Mouse (Mus musculus): ENCODE results near the gene Vmn1r25. TPM values are rescaled to one million over a fixed set of nuclear protein-coding genes. Genes with fewer than 3 reads are reported as not detected.
"Not testable (repeated sequence)": the region's sequence is repeated elsewhere in the genome, so short reads cannot be mapped to it uniquely, and the experiment has no call there.

Gene Vmn1r25
- not detected in 2 replicates for polyA plus RNA-seq (2014; fragmentation: Nextera tagmentation; extraction: Ambion mirVana)

- Histone ChIP-seq H3K4me2 (replicated peaks; ENCODE audit: low read depth, low read length) (no peak within 1 kb of the TSS), H3K27ac (ENCODE audit: low read depth, low read length) (no peak within 1 kb of the TSS), H3K36me3 (ENCODE audit: control insufficient read depth, insufficient read depth, low read length) (no peaks in the 10 kb centered on the region), H3K4me1 (ENCODE audit: control insufficient read depth, insufficient read depth, low read length) (no peaks in the 10 kb centered on the region), H3K27me3 (ENCODE audit: control insufficient read depth, insufficient read depth, low read length) (no peaks in the 10 kb centered on the region), H3K9ac (ENCODE audit: low read depth, low read length) (no peak within 1 kb of the TSS), H3K4me3 (ENCODE audit: low read length) (no peak within 1 kb of the TSS), H3K9me3 (ENCODE audit: control insufficient read depth, low read length) (no peaks in the 10 kb centered on the region)
- ATAC-seq (ENCODE audit: low FRiP score, low TSS enrichment): no peak
- WGBS: 71% methylated on average over 3 of the region's 3 CpGs
Measured at GRCm38 (mm10) chr6:57980710-57981109, at the start of gene Vmn1r25. Gene Vmn1r25 (minus strand): TSS chr6:57980810.

GRCm38 (mm10) chr6:58017478-58017877 is 36.9 kb upstream of the Vmn1r25 start:
- ATAC-seq (ENCODE audit: low FRiP score, low TSS enrichment): not testable (repeated sequence)

GRCm38 (mm10) chr6:58015059-58015458 is 34.4 kb upstream of the Vmn1r25 start, which contains the start of gene Vmn1r26:
Gene Vmn1r26 (minus strand): TSS chr6:58015159.
- ATAC-seq (ENCODE audit: low FRiP score, low TSS enrichment): no peak
- H3K36me3 ChIP-seq (ENCODE audit: control insufficient read depth, insufficient read depth, low read length): no peaks in the 10 kb centered on the region
- no peak within 1 kb of the TSS for H3K4me2 ChIP-seq (replicated peaks; ENCODE audit: low read depth, low read length)
- no peak within 1 kb of the TSS for H3K4me3 ChIP-seq (ENCODE audit: low read length)
- WGBS: 89% methylated on average over 1 of the region's 1 CpGs
- H3K27me3 ChIP-seq (ENCODE audit: control insufficient read depth, insufficient read depth, low read length): no peaks in the 10 kb centered on the region
- H3K9ac ChIP-seq (ENCODE audit: low read depth, low read length): no peak within 1 kb of the TSS
- no peaks in the 10 kb centered on the region for H3K9me3 ChIP-seq (ENCODE audit: control insufficient read depth, low read length)
- H3K27ac ChIP-seq (ENCODE audit: low read depth, low read length): no peak within 1 kb of the TSS
- H3K4me1 ChIP-seq (ENCODE audit: control insufficient read depth, insufficient read depth, low read length): no peaks in the 10 kb centered on the region

More at GRCm38 (mm10) chr6:58017478-58017877, 36.9 kb upstream of the Vmn1r25 start:
- not testable (repeated sequence) for H3K9ac ChIP-seq (ENCODE audit: low read depth, low read length); H3K9me3 ChIP-seq (ENCODE audit: control insufficient read depth, low read length); H3K36me3 ChIP-seq (ENCODE audit: control insufficient read depth, insufficient read depth, low read length); H3K27ac ChIP-seq (ENCODE audit: low read depth, low read length); H3K4me2 ChIP-seq (replicated peaks; ENCODE audit: low read depth, low read length); H3K4me1 ChIP-seq (ENCODE audit: control insufficient read depth, insufficient read depth, low read length); H3K27me3 ChIP-seq (ENCODE audit: control insufficient read depth, insufficient read depth, low read length); H3K4me3 ChIP-seq (ENCODE audit: low read length)
- 92% methylated on average over 20 of the region's 21 CpGs for WGBS

GRCm38 (mm10) chr6:57961403-57961802 is 19.2 kb downstream of the Vmn1r25 start, which contains the start of gene Vmn1r24:
Gene Vmn1r24 (minus strand): TSS chr6:57961503.
- not testable (repeated sequence) for H3K9me3 ChIP-seq (ENCODE audit: control insufficient read depth, low read length); H3K4me3 ChIP-seq (ENCODE audit: low read length); H3K27me3 ChIP-seq (ENCODE audit: control insufficient read depth, insufficient read depth, low read length); ATAC-seq (ENCODE audit: low FRiP score, low TSS enrichment); H3K9ac ChIP-seq (ENCODE audit: low read depth, low read length); H3K4me2 ChIP-seq (replicated peaks; ENCODE audit: low read depth, low read length); H3K36me3 ChIP-seq (ENCODE audit: control insufficient read depth, insufficient read depth, low read length); H3K4me1 ChIP-seq (ENCODE audit: control insufficient read depth, insufficient read depth, low read length); H3K27ac ChIP-seq (ENCODE audit: low read depth, low read length)
- 77% methylated on average over 1 of the region's 1 CpGs for WGBS

Other genes with a start within 250 kb of the Vmn1r25 start
- gene Vopp1, start 155.7 kb downstream of the Vmn1r25 start, polyA plus RNA-seq (2014; fragmentation: Nextera tagmentation; extraction: Ambion mirVana): 17.2 and 23.5 TPM in 2 replicates
- 0.24 TPM in 1 of 2 replicates, not detected in the other for gene Vmn1r21, start 130.5 kb downstream of the Vmn1r25 start, polyA plus RNA-seq (2014; fragmentation: Nextera tagmentation; extraction: Ambion mirVana)
- gene Vmn1r22, start 72.8 kb downstream of the Vmn1r25 start, polyA plus RNA-seq (2014; fragmentation: Nextera tagmentation; extraction: Ambion mirVana): not detected in 2 replicates
- gene Vmn1r23, start 54.0 kb downstream of the Vmn1r25 start, polyA plus RNA-seq (2014; fragmentation: Nextera tagmentation; extraction: Ambion mirVana): not detected in 2 replicates
- gene Vmn1r24, start 19.3 kb downstream of the Vmn1r25 start, polyA plus RNA-seq (2014; fragmentation: Nextera tagmentation; extraction: Ambion mirVana): not detected in 2 replicates
- gene Vmn1r26, start 34.3 kb upstream of the Vmn1r25 start, polyA plus RNA-seq (2014; fragmentation: Nextera tagmentation; extraction: Ambion mirVana): not detected in 2 replicates
- gene Vmn1r27, start 238.0 kb upstream of the Vmn1r25 start, polyA plus RNA-seq (2014; fragmentation: Nextera tagmentation; extraction: Ambion mirVana): not detected in 2 replicates